Mouse (Mus musculus): ENCODE data around the gene Amy1.
"Not testable (repeated sequence)": the region's sequence is repeated elsewhere in the genome, so short reads cannot be mapped to it uniquely, and the experiment has no call there.

- not testable (repeated sequence) for TF ChIP-seq CTCF (IDR thresholded peaks at IDR 0.05; ENCODE audit: extremely low read depth, insufficient read length, insufficient replicate concordance, low read depth, low read length); POLR2A (IDR thresholded peaks at IDR 0.05; ENCODE audit: low read depth, low read length)
These were observed 74.2 kb downstream of the Amy1 start, which contains the start of gene Amy2a1 for GRCm38 (mm10) chr3:113532328-113532727.
